Mouse (Mus musculus) G1E (cell line): ENCODE measurements around the gene Zmynd19.

Source experiments
- CTCF ChIP-seq: IDR thresholded peaks from 2 replicates; pipeline ENCODE4 v1.5.1; 2012; ENCODE audit warnings: low read depth, low read length, inconsistent platforms, mixed read lengths
- TAL1 ChIP-seq: conservative IDR thresholded peaks from 2 replicates; pipeline ENCODE4 v1.6.1; 2012; ENCODE audit warnings: low read depth, low read length, inconsistent platforms, mixed read lengths

- TF ChIP-seq CTCF (no peak), TAL1 (no peak)
Measured at GRCm38 (mm10) chr2:24970386-24970785, 20.8 kb downstream of the Zmynd19 start.
